Mouse (Mus musculus) left cerebral cortex, adult 11 months (tissue): ENCODE results near the gene Lrp2.

ENCODE experiments used
- DNase-seq: peaks from one replicate; pipeline ENCODE4 v3.0.0; 2022; ENCODE audit warnings: low spot score

Lrp2 gene

GRCm38 (mm10) chr2:69585886-69586398, at the start of gene Lrp2:
Lrp2 (minus strand) TSS chr2:69586065.
- no peak for DNase-seq

DNA sequence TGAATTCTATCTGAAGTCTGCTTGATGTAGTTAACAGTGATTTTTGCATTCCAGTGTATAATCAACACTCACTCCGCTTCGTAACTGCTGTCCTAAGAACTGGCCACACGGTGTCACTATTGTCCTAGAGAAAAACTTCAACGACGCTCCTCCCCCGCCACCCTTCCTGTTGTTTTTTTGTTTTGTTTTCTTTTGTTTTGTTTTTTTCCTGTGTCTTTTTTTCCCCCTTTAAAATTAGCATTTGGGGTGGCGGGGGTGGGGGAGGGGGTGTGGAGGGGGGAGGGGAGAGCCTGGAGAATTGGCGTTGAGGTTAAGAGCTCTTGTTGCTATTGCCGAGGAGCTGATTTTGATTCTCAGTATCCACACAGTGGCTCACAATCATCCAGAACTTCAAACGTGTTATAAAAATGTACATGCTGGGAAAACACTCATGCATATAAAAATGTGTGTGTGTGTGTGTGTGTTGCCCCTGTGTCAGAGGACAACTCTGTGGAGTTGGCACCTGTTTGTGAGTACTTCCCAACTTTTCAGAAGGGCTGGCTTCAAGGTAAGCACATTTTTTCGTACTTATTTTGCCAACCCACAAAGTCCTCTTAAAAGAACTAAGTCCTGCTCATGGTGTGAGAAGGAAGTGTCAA, 49.3 kb upstream of the Lrp2 start:
- no peak for DNase-seq

DNA sequence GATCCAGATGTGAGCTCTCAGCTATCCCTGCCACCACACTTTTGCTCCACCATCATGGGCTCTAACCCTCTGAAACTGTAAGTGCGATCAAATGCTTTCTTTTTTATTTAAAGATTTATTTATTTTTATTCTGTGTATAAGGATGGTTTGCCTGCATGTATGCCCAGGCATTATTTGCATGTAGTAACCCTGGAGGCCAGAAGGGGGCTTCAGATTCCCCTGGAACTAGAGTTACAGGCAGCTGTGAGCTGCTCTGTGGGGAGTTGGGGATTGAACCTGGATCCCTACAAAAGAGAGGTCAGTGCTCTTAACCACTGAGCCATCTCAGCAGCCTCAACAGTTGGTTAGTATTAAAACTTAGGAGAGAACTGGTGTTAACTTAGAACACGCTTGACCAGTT, 45.6 kb upstream of the Lrp2 start:
- no peak for DNase-seq

GRCm38 (mm10) chr2:69630792-69631191, 44.9 kb upstream of the Lrp2 start:
- DNase-seq: no peak

GRCm38 (mm10) chr2:69629914-69630313, 44.0 kb upstream of the Lrp2 start:
- DNase-seq: no peak

DNA sequence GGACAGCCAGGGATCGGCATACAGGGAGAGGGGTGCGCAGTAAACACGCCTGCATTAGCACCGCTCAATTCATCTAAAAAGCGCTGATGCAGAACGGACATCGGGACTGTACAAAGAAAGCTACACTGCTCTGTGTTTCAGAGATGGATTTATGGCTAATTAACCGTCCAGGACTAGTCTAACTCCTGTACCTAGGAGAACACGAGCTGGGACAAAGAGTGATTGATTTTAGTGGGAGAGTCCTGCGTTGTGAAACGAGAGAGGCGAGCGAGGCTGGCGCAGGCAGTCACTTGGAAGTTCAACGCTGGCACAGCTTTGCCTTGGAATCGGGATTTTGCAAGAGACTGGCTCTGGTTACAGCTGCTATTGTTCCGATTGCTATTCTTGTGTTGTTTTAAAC, 43.4 kb upstream of the Lrp2 start:
- DNase-seq: no peak

GRCm38 (mm10) chr2:69619286-69619685, 33.4 kb upstream of the Lrp2 start:
- no peak for DNase-seq

DNA sequence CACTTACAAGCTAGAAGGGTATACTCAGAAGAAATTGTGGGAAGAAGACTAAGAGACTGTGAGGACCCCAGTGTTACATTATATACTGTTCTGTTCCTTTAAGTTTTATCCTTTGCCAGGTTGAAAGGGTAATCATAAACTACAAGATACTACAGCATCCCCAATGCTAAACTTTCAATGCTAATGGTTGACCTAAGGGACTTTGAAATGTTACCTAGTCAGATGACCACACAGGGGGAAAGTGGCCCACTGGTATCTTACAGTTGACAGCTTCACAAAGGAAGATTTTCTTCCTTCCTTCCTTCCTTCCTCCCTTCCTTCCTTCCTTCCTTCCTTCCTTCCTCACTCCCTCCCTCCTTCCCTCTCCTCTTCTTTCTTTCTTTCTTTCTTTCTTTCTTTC, 32.5 kb upstream of the Lrp2 start:
- DNase-seq: no peak

DNA sequence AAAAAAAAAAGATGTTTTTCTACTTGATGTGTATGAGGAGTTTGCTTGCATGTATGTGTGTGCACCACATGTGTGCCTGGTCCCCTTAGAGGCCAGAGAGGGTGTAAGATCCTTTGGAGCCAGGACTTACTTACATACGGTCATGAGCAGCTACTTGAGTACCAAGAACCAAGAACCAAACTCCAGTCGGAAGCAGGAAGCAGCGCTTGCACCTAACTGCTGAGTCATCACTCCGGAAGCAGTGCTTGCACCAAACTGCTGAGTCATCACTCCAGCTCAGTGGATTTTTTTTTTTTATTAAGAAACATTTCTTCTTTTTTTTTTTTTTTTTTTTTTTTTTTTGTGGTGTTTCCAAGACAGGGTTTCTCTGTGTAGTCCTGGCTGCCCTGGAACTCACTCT, 27.4 kb upstream of the Lrp2 start:
- no peak for DNase-seq

DNA sequence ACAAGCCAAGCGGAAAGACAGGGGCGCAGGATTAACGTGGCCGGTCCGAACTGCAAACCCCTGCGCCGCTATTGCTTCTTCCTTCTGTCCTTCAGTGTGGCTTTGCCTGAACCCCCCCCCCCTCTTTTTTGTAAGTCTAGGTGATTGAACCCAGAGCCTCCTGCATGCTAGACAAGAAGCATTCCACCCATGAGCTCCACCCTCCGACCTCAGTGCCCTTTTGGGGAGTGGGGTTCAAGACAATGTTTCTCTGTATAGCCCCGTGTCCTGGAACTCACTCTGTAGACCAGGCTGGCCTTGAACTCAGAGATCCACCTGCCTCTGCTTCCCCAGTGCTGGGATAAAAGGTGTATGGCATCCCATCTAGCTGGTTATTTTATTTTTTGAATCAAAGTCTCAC, 26.9 kb upstream of the Lrp2 start:
- DNase-seq: no peak

- DNase-seq: no peak
Observed at GRCm38 (mm10) chr2:69612237-69612636, 26.4 kb upstream of the Lrp2 start.

DNA sequence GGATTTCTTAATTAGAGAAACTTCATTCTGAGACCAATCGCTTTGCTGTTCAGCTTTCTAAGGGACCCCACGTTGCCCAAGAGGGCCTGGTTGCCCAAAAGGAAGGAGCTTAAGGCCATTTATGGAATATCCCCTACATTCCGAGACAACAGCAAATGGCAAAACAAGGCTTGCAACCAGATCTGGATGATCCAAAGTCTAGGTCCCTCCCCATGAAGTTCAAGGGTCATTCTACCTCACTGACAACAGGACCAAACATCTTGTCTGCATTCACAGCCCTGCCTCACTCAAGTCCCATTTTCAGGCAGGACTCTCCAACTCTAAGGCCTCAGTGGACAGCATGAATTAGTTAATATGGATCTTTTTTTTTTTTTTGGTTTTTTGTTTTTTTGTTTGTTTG, 20.8 kb upstream of the Lrp2 start:
- DNase-seq: no peak

GRCm38 (mm10) chr2:69603726-69604393, 18.0 kb upstream of the Lrp2 start:
- no peak for DNase-seq

GRCm38 (mm10) chr2:69593168-69593567, 7.3 kb upstream of the Lrp2 start:
- DNase-seq: no peak

GRCm38 (mm10) chr2:69592536-69592935, 6.7 kb upstream of the Lrp2 start:
- no peak for DNase-seq

GRCm38 (mm10) chr2:69591966-69592505, 6.2 kb upstream of the Lrp2 start:
- no peak for DNase-seq

GRCm38 (mm10) chr2:69590548-69590947, 4.7 kb upstream of the Lrp2 start:
- DNase-seq: no peak

DNA sequence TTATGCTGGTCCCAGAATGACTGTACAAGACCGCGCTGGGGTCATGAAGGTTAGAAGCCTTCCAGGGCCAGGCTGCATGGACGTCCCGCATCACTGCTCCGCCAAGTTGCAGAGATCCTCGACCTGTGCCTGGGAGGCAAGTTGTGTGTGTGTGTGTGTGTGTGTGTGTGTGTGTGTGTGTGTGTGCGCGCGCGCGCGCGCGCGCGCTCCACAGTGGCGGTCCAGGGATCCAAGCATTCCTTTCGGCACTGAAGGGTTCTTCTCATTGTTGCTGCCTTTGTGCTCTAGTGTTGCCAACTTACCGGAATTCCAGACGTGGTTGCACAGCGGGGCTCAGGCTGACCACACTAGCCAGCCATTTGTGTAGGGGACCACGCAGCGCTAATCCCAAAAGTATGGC, 2.0 kb upstream of the Lrp2 start:
- no peak for DNase-seq

GRCm38 (mm10) chr2:69586821-69587728, 1.2 kb upstream of the Lrp2 start:
- DNase-seq: no peak

- DNase-seq: no peak
Observed at GRCm38 (mm10) chr2:69585191-69585885, 527 bp downstream of the Lrp2 start.

GRCm38 (mm10) chr2:69584117-69584933, 1.5 kb downstream of the Lrp2 start:
- DNase-seq: no peak
